In the genomic region with DNA sequence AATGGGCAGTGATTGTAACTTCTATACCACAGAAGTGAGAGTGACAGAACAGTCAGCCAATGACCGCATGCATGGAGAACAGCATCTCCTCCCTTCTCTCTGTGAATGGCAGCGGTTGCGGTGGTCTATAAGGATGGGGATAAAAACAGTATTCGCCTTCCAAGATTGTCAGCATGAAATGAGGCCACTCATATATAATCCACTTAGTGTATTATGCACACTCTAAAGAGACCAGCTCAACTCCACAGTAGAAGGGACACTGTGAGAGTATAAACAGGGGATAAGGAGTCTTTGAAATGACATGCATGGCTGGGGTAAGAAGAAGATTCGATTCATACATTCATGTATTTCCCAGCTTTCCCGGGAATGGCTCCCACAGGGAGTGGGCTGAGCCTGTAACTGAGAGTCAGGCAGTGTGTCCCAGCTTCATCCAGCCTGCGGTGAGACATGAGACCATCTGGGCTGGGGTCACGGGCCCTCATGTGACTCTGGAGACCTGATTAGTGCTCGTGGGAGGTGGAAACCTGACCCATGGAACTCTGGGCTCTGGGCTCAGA, we compare ENCODE assay signal across 18 mouse cellular contexts. TPM values are rescaled to one million over a fixed set of nuclear protein-coding genes. Genes with fewer than 3 reads are reported as not detected.
DNase-seq lines count a peak whose midpoint lies in the region; ATAC-seq lines count a peak whose summit lies in the region.
"Had no signal": no experiment of that assay in that cellular context is flagged by ENCODE, and none has a peak within 500 bp of the region (broad histone marks: within the 10 kb centered on the region; RNA-seq: fewer than 3 reads in every experiment).

No protein-coding gene starts in this region.

- intact Hi-C loops in gastrocnemius, postnatal 14 days (cut with DNase I; ENCODE audit: low total_unique reads), result no loop called here

- ATAC-seq in frontal cortex, adult (ENCODE audit: low TSS enrichment), result peak; percentile 23; the same call in 1 of the 2 replicates
- no peak for ATAC-seq in midbrain, embryonic 12.5 days (ENCODE audit: low FRiP score, low read depth)
- no peak for ATAC-seq in midbrain, embryonic 11.5 days (ENCODE audit: low FRiP score)
- ATAC-seq: forebrain, embryonic 14.5 days; hindbrain, embryonic 16.5 days had no signal

- H3K27me3 ChIP-seq in midbrain, embryonic 12.5 days, result 0 out of 2 replicates have a peak, but pooled peaks cover 6% of the 10 kb centered on the region
- H3K27me3 ChIP-seq in midbrain, embryonic 11.5 days (ENCODE audit: control insufficient read depth, insufficient read depth, low read length), result no peaks in the 10 kb centered on the region
- H3K27me3 ChIP-seq: embryonic facial prominence, embryonic 13.5 days; heart, embryonic 12.5 days had no signal

- peak overlapping the region; percentile 26; the same call in 1 of the 2 replicates for H3K27ac ChIP-seq in midbrain, embryonic 12.5 days (replicated peaks)
- H3K27ac ChIP-seq in midbrain, embryonic 11.5 days (ENCODE audit: low read depth, low read length), result no peak overlapping the region
- H3K27ac ChIP-seq: embryonic facial prominence, embryonic 13.5 days; heart, adult 2 months; hindbrain, embryonic 12.5 days had no signal

- no peak overlapping the region for H3K4me2 ChIP-seq in midbrain, embryonic 12.5 days (replicated peaks)
- no peak overlapping the region for H3K4me2 ChIP-seq in midbrain, embryonic 11.5 days
- H3K4me2 ChIP-seq: embryonic facial prominence, embryonic 13.5 days; heart, embryonic 12.5 days; hindbrain, embryonic 12.5 days had no signal

- peaks cover 39% of the 10 kb centered on the region for H3K4me1 ChIP-seq in midbrain, embryonic 12.5 days
- peaks cover 28% of the 10 kb centered on the region for H3K4me1 ChIP-seq in midbrain, embryonic 11.5 days (ENCODE audit: control insufficient read depth, insufficient read depth, low read length)

- no peak for DNase-seq in frontal cortex, adult 2 months (ENCODE audit: extremely low spot score in 1 of 2, low spot score in 1 of 2)
- DNase-seq in midbrain, embryonic 11.5 days (ENCODE audit: low spot score, missing footprints), result no peak
- DNase-seq in retina, embryonic 14.5 days (ENCODE audit: low spot score), result peak; percentile 55
- DNase-seq in retina, postnatal 7 days (ENCODE audit: low read depth, low spot score), result peak; percentile 53
- no peak for DNase-seq in gastrocnemius, postnatal 14 days
- DNase-seq: cerebellum, adult 11 months; cerebellum, adult 8-10 months; cerebellum, postnatal 14 days; gastrocnemius, postnatal 10 days; heart, adult 2 months; heart, postnatal 36 days had no signal

- no peaks in the 10 kb centered on the region for H3K9me3 ChIP-seq in midbrain, embryonic 12.5 days
- H3K9me3 ChIP-seq in midbrain, embryonic 11.5 days (ENCODE audit: control insufficient read depth, low read length), result no peaks in the 10 kb centered on the region
- H3K9me3 ChIP-seq: embryonic facial prominence, embryonic 13.5 days; heart, embryonic 12.5 days; hindbrain, embryonic 12.5 days had no signal

- WGBS in midbrain, embryonic 12.5 days, result 49% methylated on average over 9 of the region's 9 CpGs
- WGBS in midbrain, embryonic 11.5 days, result 57% methylated on average over 9 of the region's 9 CpGs

- no peaks in the 10 kb centered on the region for H3K36me3 ChIP-seq in midbrain, embryonic 12.5 days
- H3K36me3 ChIP-seq in midbrain, embryonic 11.5 days (ENCODE audit: control insufficient read depth, insufficient read depth, low read length), result no peaks in the 10 kb centered on the region
- H3K36me3 ChIP-seq: embryonic facial prominence, embryonic 13.5 days; heart, embryonic 12.5 days; hindbrain, embryonic 12.5 days had no signal

- H3K9ac ChIP-seq in midbrain, embryonic 12.5 days (replicated peaks), result no peak overlapping the region
- no peak overlapping the region for H3K9ac ChIP-seq in midbrain, embryonic 11.5 days (ENCODE audit: low read length)
- H3K9ac ChIP-seq: embryonic facial prominence, embryonic 13.5 days; heart, embryonic 12.5 days; hindbrain, embryonic 12.5 days had no signal

- no peak overlapping the region for H3K4me3 ChIP-seq in midbrain, embryonic 12.5 days
- no peak overlapping the region for H3K4me3 ChIP-seq in midbrain, embryonic 11.5 days (ENCODE audit: low read depth, low read length)
- H3K4me3 ChIP-seq: embryonic facial prominence, embryonic 13.5 days; heart, adult 2 months; heart, embryonic 12.5 days; hindbrain, embryonic 12.5 days had no signal

RNA-seq across cellular contexts. Expression of a gene that starts 31.3 kb away (rescaled TPM):
- polyA plus RNA-seq in frontal cortex, adult 2 months (2012; rRNA removed), result 28.8 and 34.8 TPM in 2 replicates
- polyA plus RNA-seq in midbrain, embryonic 12.5 days (2016; fragmentation: Nextera tagmentation; extraction: Ambion mirVana), result 31.0 and 35.6 TPM in 2 replicates
- polyA plus RNA-seq in midbrain, embryonic 11.5 days (2014; fragmentation: Nextera tagmentation; extraction: Ambion mirVana), result 42.1 and 42.2 TPM in 2 replicates
- total RNA-seq in gastrocnemius, postnatal 14 days (2021), result 10 to 100 TPM in 1 of 2 experiments, 1 to 10 TPM in 1; 9.4 to 13.1 TPM

RNA-seq across cellular contexts. Expression of a gene that starts 43.5 kb away (rescaled TPM):
- polyA plus RNA-seq in frontal cortex, adult 2 months (2012; rRNA removed), result 18.5 and 24.1 TPM in 2 replicates
- polyA plus RNA-seq in midbrain, embryonic 12.5 days (2016; fragmentation: Nextera tagmentation; extraction: Ambion mirVana), result 17.0 and 17.3 TPM in 2 replicates
- polyA plus RNA-seq in midbrain, embryonic 11.5 days (2014; fragmentation: Nextera tagmentation; extraction: Ambion mirVana), result 15.4 and 15.9 TPM in 2 replicates
- total RNA-seq in gastrocnemius, postnatal 14 days (2021), result 10 to 100 TPM; 11.5 to 14.2 TPM

Comparison
In these comparisons a context has a peak if more than half of its experiments do, and no peak if none do; other contexts are left out.
1. DNase-seq: peak in retina, embryonic 14.5 days (single experiment) and retina, postnatal 7 days (single experiment); none in frontal cortex, adult 2 months (0 of 2), midbrain, embryonic 11.5 days (single experiment) and gastrocnemius, postnatal 14 days (single experiment).